Mouse (Mus musculus) CD8-positive naive resting alpha-beta T cell, adult 2 months (primary cell): ENCODE measurements at regions not wholly inside any gene's neighbourhood (a gene's known extent, or its start where the extent isn't known, plus 50 kb on each side); places are given as distances from the start of the nearest gene placed in this dataset.

Source experiments
- DNase-seq, 2 experiments: peaks; one replicate each; pipeline ENCODE4 v3.0.0; 2022; ENCODE audit warnings: low read depth in 2 of 2, low spot score in 2 of 2

DNA sequence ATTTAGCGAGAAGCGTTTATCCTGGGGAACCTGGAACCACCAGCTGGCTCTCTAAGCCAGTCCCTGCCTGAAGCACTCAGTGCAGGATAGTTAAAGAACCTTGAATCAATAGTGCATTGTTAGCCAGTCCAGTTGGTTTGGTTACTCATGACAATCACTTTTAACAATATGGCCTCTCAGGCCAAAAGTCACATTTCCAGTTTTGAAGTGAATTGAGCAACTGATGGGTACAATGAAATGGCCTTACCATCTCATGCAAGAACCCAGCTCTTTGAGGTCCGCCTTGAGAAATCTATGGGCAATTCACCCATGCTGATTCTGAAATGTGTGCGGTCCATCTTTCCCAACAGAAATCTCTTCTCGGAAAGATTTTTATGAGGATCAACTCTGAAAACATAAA lies 77.0 kb upstream of the Tmc1 start:
- DNase-seq: no peak

DNA sequence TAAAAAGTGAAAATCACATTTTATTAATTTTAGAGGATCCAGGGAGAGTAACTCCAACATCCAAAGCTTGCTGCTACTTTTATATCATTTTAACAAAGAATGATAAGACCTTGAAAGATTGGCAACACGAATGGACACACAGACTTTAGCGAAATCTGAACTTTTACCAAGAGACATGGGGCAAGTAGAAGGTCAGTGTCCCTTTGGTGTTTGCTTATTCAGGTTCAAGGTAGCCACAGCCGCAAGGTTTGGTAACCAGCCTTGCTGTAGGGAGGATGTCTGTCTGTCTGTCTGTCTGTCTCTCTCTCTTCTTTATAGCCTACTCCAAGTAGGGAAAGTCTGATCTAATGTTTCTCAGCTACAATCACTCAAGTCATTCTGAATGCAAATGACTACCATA lies 75.0 kb upstream of the Tmc1 start:
- DNase-seq: no peak

DNA sequence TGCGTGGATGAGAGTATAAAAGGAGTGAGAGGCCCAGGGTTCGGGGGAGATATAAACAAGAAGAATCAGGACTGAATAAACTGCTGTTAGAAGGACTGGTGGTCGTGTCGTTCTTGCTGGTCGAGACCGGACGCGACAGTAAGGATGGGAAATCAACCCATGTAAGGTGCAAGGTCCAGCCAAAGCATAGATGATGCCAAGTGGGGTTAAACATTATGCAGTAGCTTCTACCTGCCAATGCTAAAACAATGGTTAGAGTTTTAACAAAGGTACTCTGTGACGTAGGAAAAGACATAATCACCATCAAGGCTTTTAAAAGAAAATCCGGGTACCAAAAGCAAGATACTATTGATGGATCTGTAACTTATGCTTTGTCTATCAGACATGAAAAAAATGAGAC lies 58.4 kb upstream of the Tmc1 start:
- DNase-seq: no peak

DNA sequence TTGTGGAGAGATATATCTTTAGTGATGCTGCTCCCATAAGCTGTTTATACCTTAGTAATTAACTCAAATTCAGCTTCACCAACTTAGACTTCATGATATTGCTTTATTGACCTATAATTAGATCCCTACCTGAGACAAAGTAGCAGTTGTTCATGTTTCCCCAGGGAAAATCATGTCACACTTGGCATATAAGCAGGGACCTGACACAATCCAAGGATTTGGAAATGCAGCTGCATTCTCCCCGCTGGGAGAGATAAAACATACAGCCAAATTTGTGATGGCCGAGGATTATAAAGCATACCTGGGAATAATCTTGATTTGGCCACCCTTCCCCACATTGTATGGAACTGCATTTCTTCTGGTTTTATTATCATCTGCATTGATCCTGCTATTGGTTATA lies 55.6 kb upstream of the Tmc1 start:
- no peak for DNase-seq

DNA sequence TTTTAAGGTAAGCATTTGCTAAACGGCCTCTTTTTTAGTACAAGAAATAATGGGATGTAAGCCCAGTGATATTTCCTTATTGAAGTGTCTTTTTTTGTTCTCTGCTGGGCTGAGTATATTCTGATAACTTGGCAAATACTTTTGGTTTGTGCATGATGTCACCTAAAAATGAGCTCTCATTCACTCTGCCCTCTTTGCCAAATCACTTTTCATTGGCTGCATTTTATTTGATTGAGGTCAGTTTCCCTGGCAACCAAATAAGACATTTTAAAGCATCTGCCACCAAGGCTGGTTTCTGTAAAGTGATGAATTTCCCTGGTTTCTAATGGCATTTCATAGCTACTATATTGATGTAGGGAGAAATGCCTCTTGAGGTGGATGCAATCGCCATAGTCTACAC lies 50.4 kb upstream of the Tmc1 start:
- no peak for DNase-seq
